In genomic region chr13:39440907-39441306, GRCm38 (mm10) we compare ENCODE assay signal across 7 mouse cellular contexts.
DNase-seq lines count a peak whose midpoint lies in the region.

No protein-coding gene starts in this region.

- intact Hi-C loops in heart, postnatal 14 days (cut with DNase I), result loop anchor here (2.0 kb wide), 1 partner anchor 1308 kb away; no protein-coding TSS in a partner anchor

- peak; percentile 66 for DNase-seq in ES-CJ7 (ENCODE audit: low read depth, low spot score)
- peak; percentile 77 for DNase-seq in adrenal gland, postnatal 10 days
- peak; percentile 42 for DNase-seq in embryo, embryonic 11.5 days (ENCODE audit: low read depth, low spot score)
- DNase-seq in heart, postnatal 14 days, result peak; percentile 54 to 63
- peak; percentile 37 for DNase-seq in layer of hippocampus, adult 9-10 months (ENCODE audit: low spot score)
- DNase-seq in lung, postnatal 25 days (ENCODE audit: low spot score), result peak; percentile 50
- DNase-seq in right cerebral cortex, postnatal 36 days (ENCODE audit: low spot score in 2 of 2), result peak; percentile 23 to 32

Comparison
In these comparisons a context has a peak if more than half of its experiments do, and no peak if none do; other contexts are left out.
1. Peak in every context shown above with its lines: DNase-seq.